Mouse (Mus musculus) heart, postnatal 0 days (tissue): ENCODE data around the gene 4933402J07Rik. TPM values are rescaled to one million over a fixed set of nuclear protein-coding genes. Genes with fewer than 3 reads are reported as not detected.

Source experiments
- ATAC-seq: fragments of 200-750 bp; cut with Nextera tagmentation; 2 replicates; pipeline ENCODE4 v1.8.0; 2017; ENCODE audit warnings: low read depth, moderate number of reproducible peaks, moderate library complexity; ENCODE audit not compliant: insufficient read depth
- DNase-seq: peaks from one replicate; pipeline ENCODE4 v3.0.0-alpha.2; 2016; ENCODE audit warnings: low spot score
- H3K27ac ChIP-seq: fragments of 300-500 bp; sonication (generic); 2 replicates; pipeline ENCODE4 v1.5.1; 2014; ENCODE audit warnings: low read depth, mild to moderate bottlenecking
- H3K27me3 ChIP-seq: fragments of 300-500 bp; sonication (generic); 2 replicates; pipeline ENCODE4 v1.6.1; 2014; ENCODE audit warnings: low read length, mixed read lengths; ENCODE audit not compliant: control insufficient read depth, insufficient read depth
- H3K36me3 ChIP-seq: fragments of 300-500 bp; sonication (generic); replicated peaks from 2 replicates; pipeline ENCODE4 v1.6.1; 2014; ENCODE audit warnings: low read length, mixed read lengths; ENCODE audit not compliant: control insufficient read depth, insufficient read depth
- H3K4me1 ChIP-seq: fragments of 300-500 bp; sonication (generic); 2 replicates; pipeline ENCODE4 v1.6.1; 2014; ENCODE audit warnings: antibody characterized with exemption; ENCODE audit not compliant: control insufficient read depth, insufficient read depth
- H3K4me2 ChIP-seq: fragments of 300-500 bp; sonication (generic); 2 replicates; pipeline ENCODE4 v1.6.1; 2014; ENCODE audit warnings: low read depth, mild to moderate bottlenecking, low read length, moderate library complexity
- H3K4me3 ChIP-seq: fragments of 300-500 bp; sonication (generic); 2 replicates; pipeline ENCODE4 v1.5.1; 2014; ENCODE audit warnings: low read depth, low read length
- H3K9ac ChIP-seq: fragments of 300-500 bp; sonication (generic); replicated peaks from 2 replicates; pipeline ENCODE4 v1.6.1; 2014; ENCODE audit warnings: low read depth, low read length, mixed read lengths
- H3K9me3 ChIP-seq: fragments of 300-500 bp; sonication (generic); replicated peaks from 2 replicates; pipeline ENCODE4 v1.6.1; 2016; ENCODE audit warnings: low read length; ENCODE audit not compliant: control insufficient read depth
- CTCF ChIP-seq: IDR thresholded peaks from 2 replicates; pipeline ENCODE4 v1.5.1; 2016; ENCODE audit warnings: antibody characterized with exemption, control low read depth, low read depth
- EP300 ChIP-seq: IDR thresholded peaks from 2 replicates; pipeline ENCODE4 v1.6.1; 2016; ENCODE audit warnings: antibody characterized with exemption, low read depth
- WGBS: fragments of 180-500 bp; shearing (Covaris S2); extraction: QIAGEN DNeasy Blood & Tissue Kit; methylation state at CpG from one replicate; pipeline ENCODE4 v1.1.7; 2014; 5-methylcytosine and 5-hydroxymethylcytosine counted together
- polyA plus RNA-seq: library from polyadenylated mRNA; unstranded; fragments of >200 nt; fragmentation: Nextera tagmentation; extraction: Ambion mirVana; gene quantifications from 2 replicates; pipeline ENCODE4 v1.2.1, GENCODE M21; 2015
- total RNA-seq: library from RNA; depleted of rRNA; stranded (reverse); fragments of >200 nt; gene quantifications from 2 replicates; pipeline ENCODE4 v1.2.3, GENCODE M21; 2014; ENCODE audit warnings: low replicate concordance; rRNA removed

The 4933402J07Rik gene
- total RNA-seq (not detected in 2 replicates), polyA plus RNA-seq (not detected in 2 replicates)

DNA sequence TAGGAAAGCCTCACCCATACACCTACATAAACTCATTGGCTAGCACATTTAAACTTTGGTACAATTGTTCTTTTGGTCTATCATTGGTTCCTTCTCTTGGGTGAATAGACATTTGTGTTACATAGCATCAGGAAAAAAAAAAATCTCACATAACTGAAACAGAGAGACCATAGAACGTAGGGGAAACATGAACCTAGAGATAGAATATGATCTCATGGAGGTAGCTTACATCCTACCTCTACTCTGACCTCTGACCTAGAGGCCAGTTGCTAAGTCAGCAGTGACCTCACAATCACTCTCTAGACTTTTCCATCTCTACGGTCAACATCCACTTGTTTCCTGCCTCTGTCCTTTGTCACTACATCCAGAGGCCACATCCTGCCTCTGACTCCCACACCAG lies at the start of gene 4933402J07Rik:
4933402J07Rik (plus strand) TSS at position 301 of the 400 bp plus-strand sequence.
- Histone ChIP-seq H3K4me3 (no peak within 1 kb of the TSS), H3K27ac (no peak within 1 kb of the TSS), H3K9ac (no peak within 1 kb of the TSS), H3K9me3 (no peaks in the 10 kb centered on the region), H3K36me3 (no peaks in the 10 kb centered on the region), H3K27me3 (no peaks in the 10 kb centered on the region), H3K4me1 (no peaks in the 10 kb centered on the region), H3K4me2 (no peak within 1 kb of the TSS)
- TF ChIP-seq CTCF (no peak), EP300 (no peak)
- DNase-seq (no peak), ATAC-seq (no peak)
- 38% methylated on average over 2 of the region's 2 CpGs for WGBS

DNA sequence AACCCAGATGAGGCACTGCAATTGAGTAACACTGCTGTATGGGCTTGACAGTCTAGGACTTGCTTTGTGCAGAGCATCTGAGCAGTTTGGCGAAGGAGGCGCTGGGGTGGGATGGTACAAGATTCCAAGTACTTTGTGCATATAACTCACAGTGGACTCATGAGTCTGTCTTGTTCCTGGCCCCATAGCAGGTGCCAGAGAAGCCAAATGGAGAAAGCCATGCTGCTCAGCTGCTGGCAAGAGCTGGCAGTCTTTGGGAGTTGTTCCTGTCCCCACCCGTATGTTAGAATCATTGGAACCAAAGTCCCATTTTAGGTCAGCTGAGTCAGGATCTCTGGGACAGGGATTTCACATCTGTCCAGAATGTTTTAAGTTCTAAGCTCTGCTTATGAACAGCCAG lies 46.5 kb upstream of the 4933402J07Rik start:
- no peaks in the 10 kb centered on the region for H3K27me3 ChIP-seq
- TF ChIP-seq CTCF (no peak), EP300 (no peak)
- H3K9me3 ChIP-seq, result no peaks in the 10 kb centered on the region
- no peaks in the 10 kb centered on the region for H3K4me1 ChIP-seq
- no peak overlapping the region for H3K9ac ChIP-seq
- no peaks in the 10 kb centered on the region for H3K36me3 ChIP-seq
- DNase-seq (no peak), ATAC-seq (no peak)
- no peak overlapping the region for H3K4me3 ChIP-seq
- H3K27ac ChIP-seq, result no peak overlapping the region
- H3K4me2 ChIP-seq, result no peak overlapping the region
- 92% methylated on average over 3 of the region's 3 CpGs for WGBS

DNA sequence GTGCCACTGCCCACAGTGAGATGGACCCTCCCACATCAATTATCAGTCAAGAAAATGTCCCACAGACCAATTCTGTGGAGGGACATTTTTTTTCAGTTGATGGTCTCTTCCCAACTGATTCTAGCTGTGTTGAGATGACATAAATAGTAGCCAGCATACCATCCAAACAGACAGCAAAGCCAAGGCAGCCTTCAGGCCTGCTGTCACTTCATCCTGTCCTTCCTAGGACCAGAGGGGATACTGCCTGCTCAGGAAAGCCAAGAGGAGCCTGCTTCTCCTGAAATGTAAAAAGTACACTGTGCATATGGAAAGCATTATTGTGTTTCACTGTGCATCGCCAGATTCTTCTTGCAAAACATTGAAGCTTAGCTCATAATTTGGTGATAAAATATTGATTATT lies 38.6 kb upstream of the 4933402J07Rik start:
- Histone ChIP-seq H3K4me2 (no peak overlapping the region), H3K9me3 (no peaks in the 10 kb centered on the region), H3K36me3 (no peaks in the 10 kb centered on the region), H3K4me3 (no peak overlapping the region), H3K9ac (no peak overlapping the region), H3K4me1 (no peaks in the 10 kb centered on the region), H3K27ac (no peak overlapping the region), H3K27me3 (no peaks in the 10 kb centered on the region)
- TF ChIP-seq EP300 (no peak), CTCF (no peak)
- DNase-seq, result no peak
- ATAC-seq, result no peak
- WGBS, result 83% methylated on average over 1 of the region's 1 CpGs

DNA sequence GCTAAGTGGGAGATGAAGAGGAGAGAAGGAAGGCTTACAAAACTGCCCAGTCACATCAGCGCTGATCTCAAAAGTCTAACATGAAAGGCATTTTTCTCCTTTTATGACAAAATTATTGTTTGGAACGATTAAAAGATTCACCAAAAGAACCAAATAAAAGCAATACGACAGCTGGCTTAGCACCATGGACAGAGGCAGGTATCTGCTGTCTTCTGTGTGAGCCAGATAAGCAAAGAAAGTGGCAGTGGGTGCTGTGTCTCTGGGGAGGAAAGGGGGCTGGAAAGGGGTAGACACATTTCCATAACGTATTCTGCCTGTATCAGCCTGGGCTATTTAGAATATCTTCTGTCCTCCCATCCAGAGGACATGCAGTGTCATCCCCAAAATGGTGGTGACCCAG lies 32.5 kb upstream of the 4933402J07Rik start:
- Histone ChIP-seq H3K27me3 (no peaks in the 10 kb centered on the region), H3K36me3 (no peaks in the 10 kb centered on the region), H3K4me2 (no peak overlapping the region), H3K4me3 (no peak overlapping the region), H3K9ac (no peak overlapping the region), H3K4me1 (no peaks in the 10 kb centered on the region), H3K27ac (no peak overlapping the region), H3K9me3 (no peaks in the 10 kb centered on the region)
- 41% methylated on average over 4 of the region's 4 CpGs for WGBS
- TF ChIP-seq EP300 (no peak), CTCF (no peak)
- no peak for DNase-seq
- no peak for ATAC-seq

DNA sequence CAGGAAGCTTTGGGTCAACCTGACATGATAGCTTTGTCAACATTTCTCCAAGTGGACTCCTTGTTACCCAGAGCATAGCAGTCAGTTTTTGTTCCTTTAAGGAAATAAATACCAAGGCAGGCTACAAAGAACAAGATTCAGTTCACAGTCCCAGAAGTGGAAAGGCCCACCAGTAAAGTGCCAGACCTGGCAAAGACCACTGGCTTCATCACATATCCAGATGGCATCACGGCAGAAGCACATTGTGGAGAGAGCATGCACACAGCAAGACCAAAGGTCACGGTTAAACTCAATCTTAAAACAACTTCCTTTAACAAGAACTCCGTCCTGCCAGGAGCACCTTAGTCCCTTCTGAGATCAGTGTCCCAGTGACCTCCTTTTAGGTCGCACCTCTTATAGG lies 30.2 kb upstream of the 4933402J07Rik start:
- H3K27ac ChIP-seq, result no peak overlapping the region
- no peak for TF ChIP-seq EP300
- TF ChIP-seq CTCF, result no peak
- no peaks in the 10 kb centered on the region for H3K27me3 ChIP-seq
- H3K4me3 ChIP-seq, result no peak overlapping the region
- H3K36me3 ChIP-seq, result no peaks in the 10 kb centered on the region
- no peaks in the 10 kb centered on the region for H3K4me1 ChIP-seq
- no peaks in the 10 kb centered on the region for H3K9me3 ChIP-seq
- WGBS, result 73% methylated on average over 4 of the region's 4 CpGs
- ATAC-seq (no peak), DNase-seq (no peak)
- H3K4me2 ChIP-seq, result no peak overlapping the region
- H3K9ac ChIP-seq, result no peak overlapping the region

DNA sequence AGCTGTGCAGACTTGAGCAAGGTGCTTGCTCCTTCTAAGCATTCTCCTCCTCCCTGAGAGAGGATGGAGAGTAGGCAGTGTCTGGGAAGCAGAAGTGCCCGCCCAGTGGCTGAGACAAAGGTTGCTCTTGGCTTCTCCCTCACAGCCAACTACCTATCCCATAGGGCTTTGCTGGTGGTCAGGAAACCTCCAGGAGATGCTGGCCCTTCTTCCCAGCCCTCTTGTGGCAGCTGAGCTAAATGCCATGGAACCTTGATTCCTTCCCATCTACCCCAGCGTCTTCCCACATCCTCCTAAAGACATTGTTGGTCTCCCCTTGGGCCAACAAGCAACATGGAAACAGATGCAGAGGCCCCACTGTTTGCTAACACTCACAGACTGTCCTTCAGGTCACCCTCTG lies 28.8 kb upstream of the 4933402J07Rik start:
- H3K27me3 ChIP-seq, result no peaks in the 10 kb centered on the region
- no peak overlapping the region for H3K9ac ChIP-seq
- TF ChIP-seq CTCF (no peak), EP300 (no peak)
- no peak overlapping the region for H3K4me2 ChIP-seq
- no peaks in the 10 kb centered on the region for H3K36me3 ChIP-seq
- H3K27ac ChIP-seq, result no peak overlapping the region
- H3K9me3 ChIP-seq, result no peaks in the 10 kb centered on the region
- ATAC-seq (no peak), DNase-seq (no peak)
- H3K4me3 ChIP-seq, result no peak overlapping the region
- 26% methylated on average over 2 of the region's 2 CpGs for WGBS
- H3K4me1 ChIP-seq, result no peaks in the 10 kb centered on the region
